Comparison of ENCODE assay signal across 11 mouse cellular contexts in the genomic region with DNA sequence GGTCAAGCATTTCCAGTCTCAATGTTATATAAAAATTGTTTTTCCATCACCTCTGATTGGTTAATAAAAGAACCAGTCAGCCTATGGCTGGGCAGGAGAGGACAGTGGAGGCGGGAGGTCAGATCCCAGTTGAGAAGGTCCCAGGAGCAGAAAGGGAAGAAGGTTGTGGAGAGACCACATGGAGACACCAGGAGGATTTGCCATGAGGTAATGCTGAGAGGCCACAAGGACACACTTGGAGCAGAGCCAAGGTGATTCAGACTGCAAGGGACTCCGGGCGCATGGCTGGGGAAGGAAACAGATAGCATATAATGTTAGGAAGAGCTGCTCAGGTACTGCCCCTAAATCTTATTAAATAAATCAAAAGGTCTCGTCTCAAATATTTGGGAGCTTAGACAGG. TPM values are rescaled to one million over a fixed set of nuclear protein-coding genes. Genes with fewer than 3 reads are reported as not detected.
DNase-seq lines count a peak whose midpoint lies in the region; TF ChIP-seq lines count a peak whose summit lies in the region.
"Had no signal": no experiment of that assay in that cellular context is flagged by ENCODE, and none has a peak within 500 bp of the region (broad histone marks: within the 10 kb centered on the region; RNA-seq: fewer than 3 reads in every experiment).

No protein-coding gene starts in this region.

- intact Hi-C loops in gastrocnemius, adult 2 months (cut with DNase I) = no loop called here
- intact Hi-C loops in gastrocnemius, postnatal 14 days (cut with DNase I; ENCODE audit: low total_unique reads) = loop anchor here (10.0 kb wide), 1 partner anchor 71 kb away; no protein-coding TSS in a partner anchor

- 0 out of 2 replicates have a peak, but pooled peaks cover 3% of the 10 kb centered on the region for H3K4me1 ChIP-seq in midbrain, embryonic 10.5 days
- H3K4me1 ChIP-seq: neural tube, embryonic 13.5 days had no signal

- WGBS in midbrain, embryonic 10.5 days = 91% methylated on average over 4 of the region's 4 CpGs

- peaks cover 17% of the 10 kb centered on the region for H3K36me3 ChIP-seq in midbrain, embryonic 10.5 days

- 0 out of 2 replicates have a peak overlapping the region, but pooled peaks have one; percentile 1 for H3K27ac ChIP-seq in gastrocnemius, adult 2 months
- H3K27ac ChIP-seq in midbrain, embryonic 10.5 days (replicated peaks) = no peak overlapping the region
- H3K27ac ChIP-seq: neural tube, embryonic 13.5 days had no signal

- no peaks in the 10 kb centered on the region for H3K27me3 ChIP-seq in midbrain, embryonic 10.5 days (ENCODE audit: low read depth, poor library complexity, severe bottlenecking)
- H3K27me3 ChIP-seq: neural tube, embryonic 13.5 days had no signal

- no peak for TF ChIP-seq CTCF in gastrocnemius, adult 2 months (IDR thresholded peaks at IDR 0.05)

- DNase-seq in gastrocnemius, adult 2 months = peak; percentile 53
- no peak for DNase-seq in gastrocnemius, postnatal 14 days
- DNase-seq in retina, postnatal 1 day = peak; percentile 8
- no peak for DNase-seq in retina, embryonic 14.5 days (ENCODE audit: low spot score)
- DNase-seq in adrenal gland, postnatal 25 days = peak; percentile 61
- DNase-seq in midbrain, embryonic 10.5 days (ENCODE audit: low spot score) = no peak
- no peak for DNase-seq in right cerebral cortex, postnatal 36 days (ENCODE audit: low spot score in 2 of 2)
- DNase-seq: gastrocnemius, postnatal 36 days; kidney, adult 11 months; kidney, postnatal 4 days had no signal

- H3K4me3 ChIP-seq in gastrocnemius, adult 2 months = no peak overlapping the region
- H3K4me3 ChIP-seq in midbrain, embryonic 10.5 days = no peak overlapping the region
- H3K4me3 ChIP-seq: neural tube, embryonic 13.5 days had no signal

- no peaks in the 10 kb centered on the region for H3K9me3 ChIP-seq in midbrain, embryonic 10.5 days (replicated peaks)
- H3K9me3 ChIP-seq: neural tube, embryonic 13.5 days had no signal

RNA-seq across cellular contexts. Expression of a gene that starts 32.8 kb away (rescaled TPM):
- total RNA-seq in gastrocnemius, adult 2 months (2021) = 100 to 1,000 TPM; 439 to 509 TPM
- 100 to 1,000 TPM; 212 to 254 TPM for total RNA-seq in gastrocnemius, postnatal 14 days (2021)
- 93.6 and 96.4 TPM in 2 replicates for total RNA-seq in adrenal gland, postnatal 25 days (2021)
- polyA plus RNA-seq in midbrain, embryonic 10.5 days (2016; fragmentation: Nextera tagmentation; extraction: Ambion mirVana) = 124 and 125 TPM in 2 replicates

RNA-seq across cellular contexts. Expression of a gene that starts 32.8 kb away (rescaled TPM):
- total RNA-seq in gastrocnemius, adult 2 months (2021) = 10 to 100 TPM; 41.1 to 56.0 TPM
- total RNA-seq in gastrocnemius, postnatal 14 days (2021) = 10 to 100 TPM; 22.9 to 35.1 TPM
- total RNA-seq in adrenal gland, postnatal 25 days (2021) = 33.8 and 41.2 TPM in 2 replicates
- 12.9 and 14.8 TPM in 2 replicates for polyA plus RNA-seq in midbrain, embryonic 10.5 days (2016; fragmentation: Nextera tagmentation; extraction: Ambion mirVana)

Comparison
In these comparisons a context has a peak if more than half of its experiments do, and no peak if none do; other contexts are left out.
1. DNase-seq: peak in gastrocnemius, adult 2 months (single experiment), retina, postnatal 1 day (single experiment) and adrenal gland, postnatal 25 days (single experiment); none in gastrocnemius, postnatal 14 days (single experiment), retina, embryonic 14.5 days (single experiment), midbrain, embryonic 10.5 days (single experiment) and right cerebral cortex, postnatal 36 days (0 of 2).